Mouse (Mus musculus) MEL-GATA-1-ER (cell line): Measurements from ENCODE around the gene Ckap4.
"Not testable (repeated sequence)": the region's sequence is repeated elsewhere in the genome, so short reads cannot be mapped to it uniquely, and the experiment has no call there.

Experiments
- DNase-seq: peaks from one replicate; pipeline ENCODE4 v3.0.0-alpha.2; 2012; ENCODE audit warnings: low read depth; ENCODE audit errors: extremely low read depth

Ckap4 gene

GRCm38 (mm10) chr10:84549920-84550293, 16.0 kb upstream of the Ckap4 start:
- peak; percentile 91 for DNase-seq

- DNase-seq: no peak
Observed at GRCm38 (mm10) chr10:84549146-84549919, 15.5 kb upstream of the Ckap4 start.

- DNase-seq: no peak
Observed at GRCm38 (mm10) chr10:84544841-84545610, 11.2 kb upstream of the Ckap4 start.

- no peak for DNase-seq
Observed at GRCm38 (mm10) chr10:84542802-84543658, 9.2 kb upstream of the Ckap4 start.

- DNase-seq: no peak
Observed at GRCm38 (mm10) chr10:84539651-84540050, 5.8 kb upstream of the Ckap4 start.

- DNase-seq: no peak
Observed at GRCm38 (mm10) chr10:84535859-84536258, 2.0 kb upstream of the Ckap4 start.

- no peak for DNase-seq
Observed at GRCm38 (mm10) chr10:84535458-84535857, 1.6 kb upstream of the Ckap4 start.

- DNase-seq: no peak
Observed at GRCm38 (mm10) chr10:84532911-84533882, 665 bp downstream of the Ckap4 start.

- no peak for DNase-seq
Observed at GRCm38 (mm10) chr10:84532191-84532889, 1.5 kb downstream of the Ckap4 start.

- no peak for DNase-seq
Observed at GRCm38 (mm10) chr10:84531576-84531975, 2.3 kb downstream of the Ckap4 start.

GRCm38 (mm10) chr10:84530388-84530787, 3.5 kb downstream of the Ckap4 start:
- DNase-seq: no peak

- DNase-seq: no peak
Observed at GRCm38 (mm10) chr10:84527631-84528030, 6.2 kb downstream of the Ckap4 start.

GRCm38 (mm10) chr10:84527070-84527469, 6.8 kb downstream of the Ckap4 start:
- no peak for DNase-seq

GRCm38 (mm10) chr10:84526488-84526887, 7.4 kb downstream of the Ckap4 start:
- DNase-seq: no peak

- no peak for DNase-seq
Observed at GRCm38 (mm10) chr10:84523682-84524081, 10.2 kb downstream of the Ckap4 start.

- DNase-seq: peak; percentile 93
Observed at GRCm38 (mm10) chr10:84516414-84516927, 17.4 kb downstream of the Ckap4 start.

- DNase-seq: not testable (repeated sequence)
Observed at GRCm38 (mm10) chr10:84515980-84516379, 17.9 kb downstream of the Ckap4 start.

GRCm38 (mm10) chr10:84515512-84515950, 18.3 kb downstream of the Ckap4 start:
- DNase-seq: peak; percentile 84

- DNase-seq: peak; percentile 36
Observed at GRCm38 (mm10) chr10:84514038-84514578, 19.8 kb downstream of the Ckap4 start.
